Mouse (Mus musculus) retina, postnatal 7 days (tissue): ENCODE measurements at regions not wholly inside any gene's neighbourhood (a gene's known extent, or its start where the extent isn't known, plus 50 kb on each side); places are given as distances from the start of the nearest gene placed in this dataset.

Experiments
- DNase-seq: peaks from one replicate; pipeline ENCODE4 v3.0.0-alpha.2; 2012; ENCODE audit warnings: low read depth, low spot score

- no peak for DNase-seq
These were observed 303.0 kb downstream of the Plpp3 start for GRCm38 (mm10) chr4:105459991-105460688.

- DNase-seq = no peak
These were observed 303.5 kb downstream of the Plpp3 start for GRCm38 (mm10) chr4:105460689-105461005.

- no peak for DNase-seq
These were observed 310.7 kb downstream of the Plpp3 start for GRCm38 (mm10) chr4:105467811-105468210.

- no peak for DNase-seq
These were observed 312.2 kb downstream of the Plpp3 start for GRCm38 (mm10) chr4:105469300-105469821.

- peak; percentile 29 for DNase-seq
These were observed 314.7 kb upstream of the Gm12728 start for GRCm38 (mm10) chr4:105474765-105475560.

- DNase-seq = no peak
These were observed 313.3 kb upstream of the Gm12728 start for GRCm38 (mm10) chr4:105476332-105476731.

- DNase-seq = no peak
These were observed 303.3 kb upstream of the Gm12728 start for GRCm38 (mm10) chr4:105486376-105486775.

GRCm38 (mm10) chr4:105496176-105496575, 293.5 kb upstream of the Gm12728 start:
- DNase-seq = no peak

- no peak for DNase-seq
These were observed 283.5 kb upstream of the Gm12728 start for GRCm38 (mm10) chr4:105506190-105506589.

- DNase-seq = no peak
These were observed 282.4 kb upstream of the Gm12728 start for GRCm38 (mm10) chr4:105507221-105507620.

- DNase-seq = no peak
These were observed 280.6 kb upstream of the Gm12728 start for GRCm38 (mm10) chr4:105509091-105509490.

GRCm38 (mm10) chr4:105510406-105510805, 279.3 kb upstream of the Gm12728 start:
- no peak for DNase-seq

GRCm38 (mm10) chr4:105525135-105525534, 264.5 kb upstream of the Gm12728 start:
- DNase-seq = no peak

GRCm38 (mm10) chr4:105526755-105527154, 262.9 kb upstream of the Gm12728 start:
- DNase-seq = no peak

GRCm38 (mm10) chr4:105527316-105527715, 262.4 kb upstream of the Gm12728 start:
- no peak for DNase-seq

- DNase-seq = no peak
These were observed 257.8 kb upstream of the Gm12728 start for GRCm38 (mm10) chr4:105531651-105532425.

- no peak for DNase-seq
These were observed 254.2 kb upstream of the Gm12728 start for GRCm38 (mm10) chr4:105535451-105535850.

GRCm38 (mm10) chr4:105545486-105545885, 244.2 kb upstream of the Gm12728 start:
- DNase-seq = no peak

GRCm38 (mm10) chr4:105549744-105550440, 239.8 kb upstream of the Gm12728 start:
- no peak for DNase-seq

- no peak for DNase-seq
These were observed 237.5 kb upstream of the Gm12728 start for GRCm38 (mm10) chr4:105551966-105552685.

GRCm38 (mm10) chr4:105554994-105555393, 234.7 kb upstream of the Gm12728 start:
- no peak for DNase-seq
